Mouse (Mus musculus) T-helper 1 cell (primary cell): ENCODE results near the gene Hoga1.

Experiments used
- in situ Hi-C: fragments of 300-600 bp; cut with MboI, MseI; formaldehyde crosslinking; loops from one replicate; pipeline ENCODE4 v1.15.1; 2025; ENCODE audit warnings: high pct_unique_total_duplicates

Gene Hoga1

DNA sequence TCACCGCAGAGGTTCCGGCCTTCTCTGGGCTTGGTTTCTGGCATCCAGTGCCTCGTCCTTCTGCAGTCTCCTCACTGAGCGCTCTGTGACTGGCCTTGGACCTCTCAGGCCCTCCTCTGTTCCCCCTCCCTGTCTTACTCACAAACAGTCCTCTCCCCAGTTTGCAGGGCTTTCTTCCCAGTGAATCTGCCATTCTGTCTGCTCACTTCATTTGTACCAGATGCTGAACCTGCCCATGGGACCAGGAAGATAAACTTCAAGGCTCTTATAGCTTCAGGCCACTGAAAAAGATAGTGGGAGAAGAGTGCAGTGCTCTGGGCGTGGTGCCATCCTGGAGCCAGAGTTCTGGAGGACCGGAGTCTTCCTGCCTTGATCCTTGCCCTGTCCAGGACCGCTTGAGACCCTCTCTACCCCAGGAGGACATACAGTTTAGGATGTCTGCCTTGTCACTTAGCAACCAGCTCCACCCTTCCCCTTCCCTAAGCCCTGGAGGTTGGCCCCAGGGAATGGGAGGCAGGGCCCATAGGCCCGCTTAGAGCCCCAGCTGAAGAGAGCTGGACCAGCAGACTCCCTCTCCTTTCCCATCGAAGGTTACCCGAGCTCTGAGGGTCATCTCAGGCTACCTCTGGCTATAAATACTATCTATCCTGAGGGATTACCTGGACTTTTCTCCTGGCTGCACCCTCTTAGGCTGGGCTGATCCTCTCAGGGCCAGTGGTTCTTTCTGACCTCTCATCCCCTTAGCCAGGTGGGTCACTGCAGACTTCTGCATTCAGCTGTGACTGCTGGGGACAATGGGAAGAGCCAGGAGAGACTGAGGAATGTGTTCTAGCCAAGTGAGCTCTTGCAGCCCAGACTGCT lies 23.5 kb upstream of the Hoga1 start:
- in situ Hi-C loops, result no loop called here

- in situ Hi-C loops, result no loop called here
These were observed 22.9 kb upstream of the Hoga1 start for GRCm38 (mm10) chr19:42022542-42022848.

DNA sequence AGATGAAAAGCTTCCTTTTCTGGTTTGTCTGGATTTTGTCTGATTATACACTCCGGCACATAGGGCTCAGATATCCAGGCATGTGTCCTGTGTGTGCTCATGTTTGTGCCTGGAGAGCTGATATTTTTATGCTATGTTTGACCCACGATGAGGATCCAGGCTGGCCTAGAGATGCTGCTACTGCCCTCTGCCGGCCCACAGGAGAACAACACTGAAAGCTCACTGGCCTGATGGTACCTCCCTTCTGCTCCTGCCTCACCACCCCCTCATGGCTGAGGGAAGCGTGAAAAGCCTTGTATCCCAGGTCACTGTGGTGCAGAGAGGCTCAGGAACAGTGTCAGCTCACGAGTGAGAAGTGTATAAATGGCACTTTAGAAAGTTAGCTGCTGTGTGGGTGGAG lies 19.3 kb upstream of the Hoga1 start:
- in situ Hi-C loops, result loop anchor here (5.0 kb wide), 1 partner anchor 89 kb away; no protein-coding TSS in a partner anchor

DNA sequence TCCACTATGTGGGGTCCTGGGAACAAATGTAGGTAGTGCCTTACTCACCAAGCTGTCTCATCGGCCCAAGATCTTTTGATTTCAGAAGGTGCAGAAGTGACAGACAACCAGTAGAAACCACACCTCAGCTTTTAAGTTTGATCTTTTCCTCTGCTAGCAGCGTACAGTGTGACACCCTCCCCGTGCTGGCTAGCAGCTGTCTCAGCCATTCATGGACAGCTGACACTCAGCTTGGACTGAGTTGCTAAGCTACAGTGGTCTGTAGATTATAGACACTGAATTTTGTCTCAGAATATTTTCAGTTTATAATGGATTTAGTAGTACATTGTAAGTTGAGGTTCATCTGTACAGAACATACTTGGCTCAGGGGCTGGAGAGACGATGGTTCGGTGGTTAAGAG lies 14.3 kb upstream of the Hoga1 start:
- in situ Hi-C loops, result loop anchor here (5.0 kb wide), 1 partner anchor 121 kb away; no protein-coding TSS in a partner anchor

- in situ Hi-C loops, result loop anchor here (5.0 kb wide), 1 partner anchor 119 kb away; no protein-coding TSS in a partner anchor
These were observed 11.8 kb upstream of the Hoga1 start for GRCm38 (mm10) chr19:42033611-42034010.

- in situ Hi-C loops, result loop anchor here (5.0 kb wide), 1 partner anchor 118 kb away; no protein-coding TSS in a partner anchor
These were observed 11.1 kb upstream of the Hoga1 start for GRCm38 (mm10) chr19:42034146-42034775.

DNA sequence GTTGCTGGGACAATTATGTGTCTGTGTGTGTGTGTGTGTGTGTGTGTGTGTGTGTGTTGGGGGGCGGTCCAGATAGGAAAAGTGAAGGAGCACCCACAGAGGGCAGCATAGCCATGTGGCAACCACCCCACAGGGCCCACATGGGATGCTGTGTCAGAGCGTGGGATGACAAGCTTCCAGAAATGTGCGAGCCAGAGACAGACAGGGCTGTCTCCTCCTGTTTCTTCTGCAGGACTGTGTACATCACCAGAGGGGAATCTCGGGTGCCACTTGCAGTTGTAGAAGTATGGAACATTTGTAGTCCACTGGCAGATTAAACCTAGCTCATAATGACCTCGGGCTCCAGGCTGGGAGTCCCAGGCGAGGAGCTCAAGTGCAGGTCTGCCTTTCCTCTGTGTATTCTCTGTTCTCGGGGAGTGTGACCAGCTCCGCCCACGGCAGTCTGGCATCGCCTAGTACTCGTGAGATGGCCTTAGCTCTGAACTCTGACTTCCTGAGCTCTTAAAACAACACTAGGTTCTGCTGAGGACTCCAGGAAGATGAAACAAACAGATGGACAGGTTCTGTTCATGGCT lies 10.4 kb upstream of the Hoga1 start:
- in situ Hi-C loops, result loop anchor here (5.0 kb wide), 1 partner anchor 117 kb away; no protein-coding TSS in a partner anchor

DNA sequence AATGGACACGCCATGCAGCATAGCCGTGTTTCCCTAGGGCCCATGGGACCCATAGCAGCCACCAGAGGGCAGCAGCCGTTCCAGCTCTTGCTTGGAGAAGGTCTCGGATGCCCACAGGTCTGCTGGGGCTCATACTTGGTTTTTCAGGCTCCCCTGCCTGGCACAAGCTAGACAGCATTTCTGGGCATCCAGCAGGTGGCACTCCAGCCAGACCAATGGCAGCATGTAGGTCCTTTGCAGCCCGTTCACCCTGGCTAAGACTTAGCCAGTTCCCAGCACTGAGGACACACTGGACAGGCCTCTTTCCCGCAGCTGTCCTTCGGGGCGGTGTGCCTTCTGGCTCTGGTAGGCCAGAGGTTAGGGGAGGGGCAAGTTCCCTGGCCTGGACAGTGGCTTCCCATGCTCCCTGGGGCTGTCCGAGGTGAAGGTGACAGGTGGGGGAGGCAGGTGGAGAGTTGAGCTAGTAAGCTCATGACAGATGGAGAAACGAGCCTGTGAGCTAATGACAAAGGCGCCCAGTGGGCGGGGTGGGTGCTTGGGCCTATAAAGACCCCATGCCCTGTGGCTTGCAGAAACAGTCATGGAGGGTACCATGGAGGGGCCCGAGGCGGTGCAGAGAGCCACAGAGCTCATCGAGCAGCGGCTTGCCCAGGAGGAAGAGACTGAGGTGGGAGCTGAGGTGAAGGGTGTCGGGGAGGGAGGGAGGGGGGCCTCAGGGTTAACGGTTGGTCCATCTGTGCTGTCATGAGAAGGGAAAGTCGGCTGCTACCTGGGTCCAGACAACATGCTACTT lies 9.8 kb upstream of the Hoga1 start, which contains the start of gene Ankrd2:
Ankrd2 (plus strand) TSS at position 545 of the 793 bp plus-strand sequence.
- in situ Hi-C loops, result no loop called here

DNA sequence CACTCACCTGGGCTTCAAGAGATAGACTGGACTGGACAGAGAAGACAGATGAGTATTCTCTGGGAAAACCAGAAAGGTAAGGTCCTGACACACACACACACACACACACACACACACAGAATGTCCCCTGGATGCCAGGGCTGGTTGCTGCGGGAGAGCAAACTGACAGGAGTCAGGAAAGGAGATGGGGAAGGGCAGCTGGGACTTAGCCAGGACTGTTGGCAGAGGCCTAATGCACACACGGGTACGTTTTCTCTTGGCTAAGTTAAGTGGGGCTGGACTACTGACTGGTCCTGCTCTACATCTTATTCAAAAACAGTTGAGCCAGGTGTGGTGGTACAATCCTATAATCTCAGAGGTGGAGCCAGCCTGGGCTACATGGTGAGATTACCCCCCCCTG lies 9.1 kb upstream of the Hoga1 start:
- in situ Hi-C loops, result no loop called here

DNA sequence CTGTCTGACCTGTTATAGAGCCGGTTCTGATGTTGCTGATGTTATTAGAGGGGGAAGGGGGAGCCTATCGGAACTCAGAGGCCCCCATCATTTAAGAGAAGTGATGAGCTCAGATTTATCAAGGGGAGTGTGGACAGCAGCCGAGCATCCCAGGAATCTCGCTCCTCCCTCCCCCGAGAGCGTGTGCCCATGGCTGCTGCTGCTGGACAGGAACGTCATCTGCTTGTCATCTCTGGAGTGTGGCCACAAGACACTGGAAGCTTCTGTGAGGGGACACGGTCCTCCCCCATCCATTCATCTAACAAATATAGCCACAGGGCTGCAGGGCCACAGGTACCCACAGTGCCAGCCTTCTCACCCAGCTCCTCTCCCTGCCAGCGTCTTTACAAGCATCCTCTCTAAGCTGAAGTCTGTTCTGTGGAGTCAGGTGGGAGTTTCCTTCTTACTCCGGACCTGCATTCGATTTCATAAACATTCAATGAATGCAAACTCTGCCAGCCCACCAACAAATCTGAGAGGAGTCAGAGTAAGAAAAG lies 8.2 kb upstream of the Hoga1 start:
- in situ Hi-C loops, result no loop called here

DNA sequence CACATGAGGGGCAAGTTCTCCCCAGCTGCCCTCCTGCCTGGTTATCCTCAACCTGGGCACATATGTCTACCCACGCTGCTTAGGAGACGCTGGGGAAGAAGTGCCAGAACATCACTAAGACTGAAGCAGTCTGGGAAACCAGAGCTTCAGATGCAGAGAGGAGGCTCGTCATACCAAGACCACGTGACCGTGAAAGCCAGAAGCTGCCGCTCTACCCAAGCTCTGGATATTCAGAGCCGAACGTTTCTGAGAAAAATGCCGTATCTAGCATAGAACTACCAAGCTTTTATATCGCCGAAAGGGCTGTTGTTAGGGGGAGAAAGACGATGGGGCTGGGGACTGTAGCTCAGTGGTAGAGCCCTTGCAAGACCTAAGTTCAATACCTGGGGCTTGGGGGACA lies 7.1 kb upstream of the Hoga1 start:
- in situ Hi-C loops, result no loop called here

DNA sequence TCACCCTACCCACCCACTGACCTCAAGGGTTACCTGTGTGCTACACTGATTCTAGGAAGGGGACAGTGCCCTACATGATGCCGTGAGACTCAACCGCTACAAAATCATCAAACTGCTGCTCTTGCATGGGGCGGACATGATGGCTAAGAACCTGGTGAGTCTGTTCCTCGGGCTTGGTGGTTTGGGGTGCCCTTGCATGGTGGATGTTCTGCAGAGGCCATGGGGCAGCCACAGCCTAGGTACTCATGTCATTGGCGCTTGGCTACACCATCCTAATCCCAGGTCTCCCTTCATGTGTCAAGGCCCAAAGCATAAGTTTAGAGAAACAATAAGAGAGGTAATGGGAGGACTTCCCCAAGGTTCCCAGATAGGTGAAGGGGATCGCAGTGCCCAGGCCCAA lies 1.4 kb upstream of the Hoga1 start:
- in situ Hi-C loops, result no loop called here

DNA sequence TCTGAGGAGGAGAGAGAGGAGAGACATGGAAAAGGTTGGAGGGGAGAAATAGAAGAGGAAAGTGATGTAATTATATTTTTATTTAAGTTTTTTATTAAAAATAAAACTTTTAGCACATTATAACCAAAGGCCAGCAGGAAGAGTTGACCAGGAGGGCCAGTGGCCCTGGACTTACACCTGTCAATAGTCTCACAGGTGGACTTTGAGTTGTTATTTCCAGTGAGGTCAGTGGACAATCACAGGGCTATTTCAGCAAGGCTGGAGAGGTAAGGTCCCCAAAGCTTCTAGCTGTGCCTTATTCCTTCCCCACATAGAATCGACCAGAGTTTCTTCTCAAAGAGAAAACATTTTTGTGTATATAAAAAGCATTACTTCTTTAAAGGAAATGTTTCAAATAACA lies 4.8 kb downstream of the Hoga1 start:
- in situ Hi-C loops, result no loop called here

DNA sequence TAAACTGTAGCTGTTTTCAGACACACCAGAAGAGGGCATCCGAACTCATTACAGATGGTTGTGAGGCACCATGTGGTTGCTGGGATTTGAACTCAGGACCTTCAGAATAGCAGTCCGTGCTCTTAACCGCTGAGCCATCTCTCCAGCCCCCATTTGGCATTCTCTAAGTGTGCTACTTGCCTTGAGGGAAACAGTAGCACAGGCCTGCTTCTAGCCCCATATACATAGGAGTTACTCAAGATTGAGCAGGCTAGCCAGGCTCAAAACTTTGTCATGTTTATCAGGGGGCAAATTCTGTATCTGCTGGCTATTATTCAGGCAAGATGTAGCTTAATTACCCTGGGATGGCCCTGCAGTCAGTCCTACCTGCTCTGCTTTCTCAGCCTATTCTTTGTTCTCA lies 5.9 kb downstream of the Hoga1 start:
- in situ Hi-C loops, result no loop called here

- in situ Hi-C loops, result no loop called here
These were observed 6.5 kb downstream of the Hoga1 start, which contains the start of gene 4933411K16Rik for GRCm38 (mm10) chr19:42051948-42052347. TSS of gene 4933411K16Rik (plus strand) at chr19:42052248.

GRCm38 (mm10) chr19:42054255-42054654 lies 8.8 kb downstream of the Hoga1 start:
- in situ Hi-C loops, result no loop called here

- in situ Hi-C loops, result no loop called here
These were observed 10.5 kb downstream of the Hoga1 start for GRCm38 (mm10) chr19:42055881-42056280.

DNA sequence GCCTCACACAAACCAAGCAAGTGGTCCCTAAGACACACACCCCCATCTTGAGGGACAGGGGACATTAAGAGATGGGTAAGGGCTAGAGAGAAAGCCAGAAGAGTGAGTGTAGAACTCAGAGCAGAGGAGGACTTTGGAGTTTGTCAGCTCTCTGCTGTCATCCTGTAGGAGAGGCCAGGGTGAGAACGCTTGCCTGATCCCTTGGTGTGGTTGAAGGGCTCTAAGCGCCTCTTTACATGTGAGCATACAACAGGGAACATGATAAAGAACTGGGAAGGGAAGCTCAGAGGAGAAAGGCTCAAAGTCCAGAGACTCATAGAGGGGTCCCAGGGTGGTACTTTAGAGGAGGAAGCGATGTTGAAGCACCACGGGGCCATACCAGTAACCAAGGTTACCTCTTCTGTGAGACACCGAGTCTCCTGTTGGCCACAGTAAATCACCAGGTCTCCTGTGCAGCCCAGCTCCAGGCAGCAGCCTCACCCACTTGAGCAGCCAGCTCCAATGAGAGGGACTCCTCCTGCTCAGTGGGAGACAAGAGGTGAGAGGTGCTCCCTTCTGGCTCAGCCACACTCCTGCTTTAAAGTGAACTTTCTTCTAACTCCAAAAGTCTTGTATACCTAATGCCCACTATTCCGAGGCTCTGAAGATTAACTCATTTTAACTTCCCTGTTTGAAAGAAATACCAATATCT lies 11.5 kb downstream of the Hoga1 start:
- in situ Hi-C loops, result no loop called here

- in situ Hi-C loops, result no loop called here
These were observed 13.0 kb downstream of the Hoga1 start for GRCm38 (mm10) chr19:42058426-42058825.

GRCm38 (mm10) chr19:42061443-42061842 lies 16.0 kb downstream of the Hoga1 start:
- in situ Hi-C loops, result no loop called here
